Mouse (Mus musculus): ENCODE results near the gene Cux1. TPM values are rescaled to one million over a fixed set of nuclear protein-coding genes. Genes with fewer than 3 reads are reported as not detected.

Gene Cux1
- polyA plus RNA-seq, 1 experiment from 2014 or later = 82.3 TPM

- no peak overlapping the region for H3K4me2 ChIP-seq
- 83% methylated on average over 4 of the region's 4 CpGs for WGBS
- H3K4me1 ChIP-seq (replicated peaks) = no peaks in the 10 kb centered on the region
- H3K27ac ChIP-seq = no peak overlapping the region
- no peaks in the 10 kb centered on the region for H3K27me3 ChIP-seq
- peaks cover 90% of the 10 kb centered on the region for H3K36me3 ChIP-seq
- no peak overlapping the region for H3K4me3 ChIP-seq (replicated peaks)
- ATAC-seq (ENCODE audit: insufficient number of reproducible peaks, insufficient read depth, low FRiP score, low TSS enrichment, low read depth) = no peak
- no peaks in the 10 kb centered on the region for H3K9me3 ChIP-seq
- no peak overlapping the region for H3K9ac ChIP-seq (replicated peaks)
Measured at GRCm38 (mm10) chr5:136334780-136335179, 232.5 kb downstream of the Cux1 start.

GRCm38 (mm10) chr5:136334051-136334450 is 233.2 kb downstream of the Cux1 start:
- Histone ChIP-seq H3K4me3 (replicated peaks) (no peak overlapping the region), H3K27ac (no peak overlapping the region), H3K9me3 (no peaks in the 10 kb centered on the region), H3K27me3 (no peaks in the 10 kb centered on the region), H3K4me2 (no peak overlapping the region), H3K36me3 (peaks cover 84% of the 10 kb centered on the region), H3K9ac (replicated peaks) (no peak overlapping the region), H3K4me1 (replicated peaks) (no peaks in the 10 kb centered on the region)
- no peak for ATAC-seq (ENCODE audit: insufficient number of reproducible peaks, insufficient read depth, low FRiP score, low TSS enrichment, low read depth)
- WGBS = 75% methylated on average over 1 of the region's 1 CpGs

- Histone ChIP-seq H3K4me3 (replicated peaks) (no peak overlapping the region), H3K36me3 (peaks cover 84% of the 10 kb centered on the region), H3K27ac (no peak overlapping the region), H3K4me2 (no peak overlapping the region), H3K9me3 (no peaks in the 10 kb centered on the region), H3K9ac (replicated peaks) (no peak overlapping the region), H3K27me3 (no peaks in the 10 kb centered on the region), H3K4me1 (replicated peaks) (no peaks in the 10 kb centered on the region)
- ATAC-seq (ENCODE audit: insufficient number of reproducible peaks, insufficient read depth, low FRiP score, low TSS enrichment, low read depth) = no peak
- WGBS = 92% methylated on average over 11 of the region's 11 CpGs
Measured at GRCm38 (mm10) chr5:136332786-136333462, 234.4 kb downstream of the Cux1 start.

GRCm38 (mm10) chr5:136327736-136328135 is 239.6 kb downstream of the Cux1 start:
- Histone ChIP-seq H3K9ac (replicated peaks) (no peak overlapping the region), H3K4me3 (replicated peaks) (no peak overlapping the region), H3K27me3 (no peaks in the 10 kb centered on the region), H3K27ac (no peak overlapping the region), H3K36me3 (peaks cover 89% of the 10 kb centered on the region), H3K4me1 (replicated peaks) (no peaks in the 10 kb centered on the region), H3K4me2 (no peak overlapping the region), H3K9me3 (no peaks in the 10 kb centered on the region)
- WGBS = 90% methylated on average over 2 of the region's 2 CpGs
- ATAC-seq (ENCODE audit: insufficient number of reproducible peaks, insufficient read depth, low FRiP score, low TSS enrichment, low read depth) = no peak

- Histone ChIP-seq H3K4me2 (no peak overlapping the region), H3K27ac (no peak overlapping the region), H3K4me1 (replicated peaks) (no peaks in the 10 kb centered on the region), H3K36me3 (peaks cover 89% of the 10 kb centered on the region), H3K9ac (replicated peaks) (no peak overlapping the region), H3K27me3 (no peaks in the 10 kb centered on the region), H3K4me3 (replicated peaks) (no peak overlapping the region), H3K9me3 (no peaks in the 10 kb centered on the region)
- WGBS = 92% methylated on average over 13 of the region's 13 CpGs
- no peak for ATAC-seq (ENCODE audit: insufficient number of reproducible peaks, insufficient read depth, low FRiP score, low TSS enrichment, low read depth)
Measured at GRCm38 (mm10) chr5:136326626-136327025, 240.7 kb downstream of the Cux1 start.

- WGBS = 81% methylated on average over 4 of the region's 4 CpGs
- no peak overlapping the region for H3K4me3 ChIP-seq (replicated peaks)
- no peaks in the 10 kb centered on the region for H3K4me1 ChIP-seq (replicated peaks)
- H3K36me3 ChIP-seq = peaks cover 90% of the 10 kb centered on the region
- H3K4me2 ChIP-seq = no peak overlapping the region
- no peak for ATAC-seq (ENCODE audit: insufficient number of reproducible peaks, insufficient read depth, low FRiP score, low TSS enrichment, low read depth)
- H3K9ac ChIP-seq (replicated peaks) = no peak overlapping the region
- no peaks in the 10 kb centered on the region for H3K9me3 ChIP-seq
- no peak overlapping the region for H3K27ac ChIP-seq
- no peaks in the 10 kb centered on the region for H3K27me3 ChIP-seq
Measured at GRCm38 (mm10) chr5:136324506-136324905, 242.8 kb downstream of the Cux1 start.

- no peak for ATAC-seq (ENCODE audit: insufficient number of reproducible peaks, insufficient read depth, low FRiP score, low TSS enrichment, low read depth)
- H3K4me2 ChIP-seq = no peak overlapping the region
- H3K4me1 ChIP-seq (replicated peaks) = no peaks in the 10 kb centered on the region
- H3K27me3 ChIP-seq = no peaks in the 10 kb centered on the region
- H3K27ac ChIP-seq = no peak overlapping the region
- H3K9me3 ChIP-seq = no peaks in the 10 kb centered on the region
- H3K4me3 ChIP-seq (replicated peaks) = no peak overlapping the region
- 85% methylated on average over 6 of the region's 6 CpGs for WGBS
- H3K36me3 ChIP-seq = peaks cover 95% of the 10 kb centered on the region
- no peak overlapping the region for H3K9ac ChIP-seq (replicated peaks)
Measured at GRCm38 (mm10) chr5:136321378-136321777, 245.9 kb downstream of the Cux1 start.

GRCm38 (mm10) chr5:136312566-136312965 is 254.7 kb downstream of the Cux1 start:
- ATAC-seq (ENCODE audit: insufficient number of reproducible peaks, insufficient read depth, low FRiP score, low TSS enrichment, low read depth) = no peak
- Histone ChIP-seq H3K9me3 (no peaks in the 10 kb centered on the region), H3K36me3 (peaks cover 97% of the 10 kb centered on the region), H3K4me1 (replicated peaks) (no peaks in the 10 kb centered on the region), H3K4me2 (no peak overlapping the region), H3K27me3 (no peaks in the 10 kb centered on the region), H3K9ac (replicated peaks) (no peak overlapping the region), H3K4me3 (replicated peaks) (no peak overlapping the region), H3K27ac (no peak overlapping the region)
- WGBS = 93% methylated on average over 14 of the region's 14 CpGs

GRCm38 (mm10) chr5:136312166-136312565 is 255.1 kb downstream of the Cux1 start:
- no peak overlapping the region for H3K4me2 ChIP-seq
- H3K36me3 ChIP-seq = peaks cover 97% of the 10 kb centered on the region
- 74% methylated on average over 4 of the region's 4 CpGs for WGBS
- H3K4me1 ChIP-seq (replicated peaks) = no peaks in the 10 kb centered on the region
- no peak overlapping the region for H3K4me3 ChIP-seq (replicated peaks)
- H3K27ac ChIP-seq = no peak overlapping the region
- H3K27me3 ChIP-seq = no peaks in the 10 kb centered on the region
- ATAC-seq (ENCODE audit: insufficient number of reproducible peaks, insufficient read depth, low FRiP score, low TSS enrichment, low read depth) = no peak
- no peak overlapping the region for H3K9ac ChIP-seq (replicated peaks)
- H3K9me3 ChIP-seq = no peaks in the 10 kb centered on the region

GRCm38 (mm10) chr5:136306254-136306653 is 261.0 kb downstream of the Cux1 start:
- Histone ChIP-seq H3K4me2 (no peak overlapping the region), H3K4me1 (replicated peaks) (no peaks in the 10 kb centered on the region)

GRCm38 (mm10) chr5:136303409-136303983 is 263.8 kb downstream of the Cux1 start:
- Histone ChIP-seq H3K27ac (no peak overlapping the region), H3K4me2 (no peak overlapping the region), H3K4me1 (replicated peaks) (no peaks in the 10 kb centered on the region), H3K4me3 (replicated peaks) (no peak overlapping the region), H3K27me3 (no peaks in the 10 kb centered on the region), H3K9me3 (no peaks in the 10 kb centered on the region), H3K9ac (replicated peaks) (no peak overlapping the region), H3K36me3 (peaks cover 99% of the 10 kb centered on the region)
- 87% methylated on average over 19 of the region's 19 CpGs for WGBS
- ATAC-seq (ENCODE audit: insufficient number of reproducible peaks, insufficient read depth, low FRiP score, low TSS enrichment, low read depth) = no peak

More at GRCm38 (mm10) chr5:136306254-136306653, 261.0 kb downstream of the Cux1 start:
- H3K9ac ChIP-seq (replicated peaks) = no peak overlapping the region
- H3K36me3 ChIP-seq = peaks cover 99% of the 10 kb centered on the region
- no peak overlapping the region for H3K4me3 ChIP-seq (replicated peaks)
- H3K27me3 ChIP-seq = no peaks in the 10 kb centered on the region
- H3K9me3 ChIP-seq = no peaks in the 10 kb centered on the region
- ATAC-seq (ENCODE audit: insufficient number of reproducible peaks, insufficient read depth, low FRiP score, low TSS enrichment, low read depth) = no peak
- WGBS = 89% methylated on average over 5 of the region's 5 CpGs
- H3K27ac ChIP-seq = no peak overlapping the region

- no peak for ATAC-seq (ENCODE audit: insufficient number of reproducible peaks, insufficient read depth, low FRiP score, low TSS enrichment, low read depth)
- H3K27ac ChIP-seq = no peak overlapping the region
- H3K4me2 ChIP-seq = no peak overlapping the region
- H3K4me3 ChIP-seq (replicated peaks) = no peak overlapping the region
- H3K9me3 ChIP-seq = no peaks in the 10 kb centered on the region
- H3K9ac ChIP-seq (replicated peaks) = no peak overlapping the region
- peaks cover 97% of the 10 kb centered on the region for H3K36me3 ChIP-seq
- WGBS = 91% methylated on average over 6 of the region's 6 CpGs
- no peaks in the 10 kb centered on the region for H3K4me1 ChIP-seq (replicated peaks)
- H3K27me3 ChIP-seq = no peaks in the 10 kb centered on the region
Measured at GRCm38 (mm10) chr5:136300880-136301279, 266.4 kb downstream of the Cux1 start.
